ENCODE assay signal across 26 mouse cellular contexts in the genomic region with DNA sequence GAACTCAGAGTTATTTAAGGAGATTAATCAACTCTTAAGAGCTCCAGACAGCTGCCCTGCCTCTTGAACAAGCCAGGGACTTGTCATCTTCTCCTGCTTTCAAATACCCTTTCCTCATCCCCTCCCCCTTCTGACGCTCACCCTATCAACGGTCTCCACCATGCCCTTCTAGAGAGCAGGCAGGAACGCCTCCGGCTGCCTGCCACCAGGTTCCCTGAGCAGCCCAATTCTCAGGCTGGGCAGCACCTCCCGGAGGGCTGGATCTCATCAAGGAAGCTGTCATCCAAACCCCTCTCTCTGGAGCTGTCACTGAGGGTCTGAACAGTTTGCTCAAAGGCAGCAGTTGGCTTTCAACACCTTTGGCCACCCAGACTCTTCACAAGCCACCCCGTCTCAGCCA. TPM values are rescaled to one million over a fixed set of nuclear protein-coding genes. Genes with fewer than 3 reads are reported as not detected.
DNase-seq lines count a peak whose midpoint lies in the region; ATAC-seq and TF ChIP-seq lines count a peak whose summit lies in the region.
"Had no signal": no experiment of that assay in that cellular context is flagged by ENCODE, and none has a peak within 500 bp of the region (broad histone marks: within the 10 kb centered on the region; RNA-seq: fewer than 3 reads in every experiment).

No protein-coding gene starts in this region.

- intact Hi-C loops in heart, adult 2 months (cut with DNase I), result no loop called here

- H3K9me3 ChIP-seq in forebrain, embryonic 10.5 days, result no peaks in the 10 kb centered on the region
- H3K9me3 ChIP-seq in forebrain, embryonic 15.5 days, result no peaks in the 10 kb centered on the region
- H3K9me3 ChIP-seq in heart, embryonic 14.5 days (ENCODE audit: control insufficient read depth, low read length), result no peaks in the 10 kb centered on the region
- H3K9me3 ChIP-seq in embryonic facial prominence, embryonic 14.5 days (ENCODE audit: control insufficient read depth, low read length), result no peaks in the 10 kb centered on the region
- H3K9me3 ChIP-seq: forebrain, embryonic 12.5 days had no signal

- TF ChIP-seq EP300 in heart, adult 2 months (IDR thresholded peaks at IDR 0.05; ENCODE audit: insufficient read depth, low read depth, low read length), result no peak

- peaks cover 52% of the 10 kb centered on the region for H3K4me1 ChIP-seq in forebrain, embryonic 10.5 days
- peaks cover 17% of the 10 kb centered on the region for H3K4me1 ChIP-seq in forebrain, embryonic 15.5 days
- H3K4me1 ChIP-seq in heart, embryonic 14.5 days (ENCODE audit: control insufficient read depth in 2 of 2, insufficient read depth in 2 of 2, low read length in 2 of 2), result peaks cover 6 to 7% of the 10 kb centered on the region in 2 experiments; a peak in 2 of 4 replicates
- no peaks in the 10 kb centered on the region for H3K4me1 ChIP-seq in heart, adult 2 months (ENCODE audit: control insufficient read depth, insufficient read depth, low read length)
- H3K4me1 ChIP-seq in embryonic facial prominence, embryonic 14.5 days (ENCODE audit: control insufficient read depth, insufficient read depth, low read length), result no peaks in the 10 kb centered on the region

- peak overlapping the region; percentile 65 for H3K27ac ChIP-seq in forebrain, embryonic 10.5 days
- H3K27ac ChIP-seq in forebrain, embryonic 15.5 days (replicated peaks), result no peak overlapping the region
- no peak overlapping the region for H3K27ac ChIP-seq in heart, embryonic 14.5 days (replicated peaks in 1 of 2; ENCODE audit: control insufficient read depth in 1 of 2, insufficient read depth in 1 of 2, low read depth in 2 of 2, low read length in 2 of 2)
- no peak overlapping the region for H3K27ac ChIP-seq in heart, adult 2 months
- no peak overlapping the region for H3K27ac ChIP-seq in embryonic facial prominence, embryonic 14.5 days (replicated peaks; ENCODE audit: low read depth, low read length)
- H3K27ac ChIP-seq: forebrain, embryonic 12.5 days; hindbrain, embryonic 14.5 days had no signal

- H3K36me3 ChIP-seq in forebrain, embryonic 10.5 days (replicated peaks), result no peaks in the 10 kb centered on the region
- H3K36me3 ChIP-seq in forebrain, embryonic 15.5 days, result no peaks in the 10 kb centered on the region
- H3K36me3 ChIP-seq in heart, embryonic 14.5 days (ENCODE audit: control insufficient read depth, insufficient read depth, low read length), result no peaks in the 10 kb centered on the region
- H3K36me3 ChIP-seq in heart, adult 2 months (ENCODE audit: control insufficient read depth, insufficient read depth, low read length), result no peaks in the 10 kb centered on the region
- H3K36me3 ChIP-seq in embryonic facial prominence, embryonic 14.5 days (ENCODE audit: control insufficient read depth, insufficient read depth, low read length), result no peaks in the 10 kb centered on the region
- H3K36me3 ChIP-seq: forebrain, embryonic 12.5 days had no signal

- WGBS in forebrain, embryonic 10.5 days, result 14% methylated on average over 6 of the region's 6 CpGs
- 9% methylated on average over 6 of the region's 6 CpGs for WGBS in forebrain, embryonic 15.5 days
- under 1% methylated on average over 6 of the region's 6 CpGs for WGBS in heart, embryonic 14.5 days
- 10% methylated on average over 6 of the region's 6 CpGs for WGBS in heart, adult 2 months
- WGBS in embryonic facial prominence, embryonic 14.5 days, result 3% methylated on average over 6 of the region's 6 CpGs

- no peak for DNase-seq in forebrain, embryonic 10.5 days (ENCODE audit: extremely low spot score, low spot score)
- no peak for DNase-seq in heart, adult 2 months
- peak; percentile 65 for DNase-seq in retina, postnatal 1 day
- no peak for DNase-seq in retina, embryonic 14.5 days (ENCODE audit: low spot score)
- peak; percentile 14 for DNase-seq in embryonic facial prominence, embryonic 14.5 days (ENCODE audit: low spot score)
- DNase-seq: cerebellum, adult 2 months; cerebellum, postnatal 10 days; forebrain, postnatal 0 days; gastrocnemius, postnatal 14 days; kidney, adult 2 months had no signal

- peaks cover 96% of the 10 kb centered on the region for H3K27me3 ChIP-seq in forebrain, embryonic 10.5 days (ENCODE audit: poor library complexity, severe bottlenecking)
- no peaks in the 10 kb centered on the region for H3K27me3 ChIP-seq in forebrain, embryonic 15.5 days
- peaks cover 90% of the 10 kb centered on the region for H3K27me3 ChIP-seq in heart, embryonic 14.5 days (ENCODE audit: control insufficient read depth, insufficient read depth, low read length)
- no peaks in the 10 kb centered on the region for H3K27me3 ChIP-seq in heart, adult 2 months (ENCODE audit: control insufficient read depth, insufficient read depth, low read length)
- H3K27me3 ChIP-seq in embryonic facial prominence, embryonic 14.5 days (replicated peaks; ENCODE audit: control insufficient read depth, insufficient read depth, low read length), result peaks cover 44% of the 10 kb centered on the region

- no peak overlapping the region for H3K4me3 ChIP-seq in forebrain, embryonic 10.5 days
- H3K4me3 ChIP-seq in forebrain, embryonic 15.5 days, result no peak overlapping the region
- no peak overlapping the region for H3K4me3 ChIP-seq in heart, embryonic 14.5 days (ENCODE audit: control insufficient read depth in 1 of 2, insufficient read depth in 1 of 2, low read depth in 1 of 2, low read length in 2 of 2)
- H3K4me3 ChIP-seq in heart, adult 2 months, result no peak overlapping the region
- H3K4me3 ChIP-seq in embryonic facial prominence, embryonic 14.5 days (ENCODE audit: low read depth, low read length), result no peak overlapping the region
- H3K4me3 ChIP-seq: forebrain, embryonic 12.5 days had no signal

- ATAC-seq in forebrain, embryonic 15.5 days (replicated peaks), result no peak
- ATAC-seq in heart, embryonic 14.5 days (ENCODE audit: insufficient number of reproducible peaks, insufficient read depth, low FRiP score, low read depth), result 0 out of 2 replicates have a peak, but pooled peaks have one; percentile 5
- ATAC-seq in embryonic facial prominence, embryonic 14.5 days (ENCODE audit: low read depth), result no peak
- ATAC-seq: activated CD4-positive, CD25-positive, alpha-beta regulatory T cell, adult 4 months; forebrain, postnatal 0 days; intestine, embryonic 16.5 days; Patski had no signal

- TF ChIP-seq CTCF in heart, adult 2 months (IDR thresholded peaks at IDR 0.05), result no peak

- no peak for TF ChIP-seq POLR2A in heart, adult 2 months (IDR thresholded peaks at IDR 0.05; ENCODE audit: insufficient read depth, low read depth, low read length)

- H3K79me2 ChIP-seq in heart, adult 2 months (replicated peaks; ENCODE audit: control insufficient read depth, insufficient read depth, low read length), result no peaks in the 10 kb centered on the region

- no peak overlapping the region for H3K4me2 ChIP-seq in forebrain, embryonic 15.5 days (replicated peaks)
- no peak overlapping the region for H3K4me2 ChIP-seq in heart, embryonic 14.5 days (ENCODE audit: low read length)
- H3K4me2 ChIP-seq in embryonic facial prominence, embryonic 14.5 days (ENCODE audit: low read depth, low read length), result no peak overlapping the region
- H3K4me2 ChIP-seq: forebrain, embryonic 12.5 days; hindbrain, embryonic 14.5 days had no signal

- no peak overlapping the region for H3K9ac ChIP-seq in forebrain, embryonic 15.5 days (replicated peaks)
- no peak overlapping the region for H3K9ac ChIP-seq in heart, embryonic 14.5 days (ENCODE audit: low read length)
- no peak overlapping the region for H3K9ac ChIP-seq in heart, adult 2 months (ENCODE audit: low read depth, low read length)
- no peak overlapping the region for H3K9ac ChIP-seq in embryonic facial prominence, embryonic 14.5 days (ENCODE audit: low read depth, low read length)
- H3K9ac ChIP-seq: forebrain, embryonic 12.5 days; forebrain, postnatal 0 days; hindbrain, embryonic 14.5 days had no signal

RNA-seq across cellular contexts. Expression of a gene that starts 10.2 kb away (rescaled TPM):
- not detected in 2 replicates for polyA plus RNA-seq in forebrain, embryonic 10.5 days (2016; fragmentation: Nextera tagmentation; extraction: Ambion mirVana)
- not detected in 2 replicates for polyA plus RNA-seq in forebrain, embryonic 15.5 days (2015; fragmentation: Nextera tagmentation; extraction: Ambion mirVana)
- polyA plus RNA-seq in heart, embryonic 14.5 days (2014; fragmentation: Nextera tagmentation; extraction: Ambion mirVana), result not detected in 2 replicates
- total RNA-seq in heart, adult 2 months (2021), result not detected
- not detected in 2 replicates for polyA plus RNA-seq in heart, adult 2 months (2012; rRNA removed)
- polyA plus RNA-seq in embryonic facial prominence, embryonic 14.5 days (2014; fragmentation: Nextera tagmentation; extraction: Ambion mirVana), result not detected in 2 replicates
- total RNA-seq: adrenal gland, adult 18-20 months; adrenal gland, postnatal 14 days; CH12.LX; forebrain, postnatal 0 days; gastrocnemius, adult 18-20 months; gastrocnemius, postnatal 14 days; heart, adult 8-10 months; hematopoietic stem cell, adult 5-6 weeks had no signal
- polyA plus RNA-seq: activated CD4-positive, CD25-positive, alpha-beta regulatory T cell, adult 4 months; cerebellum, adult 2 months; embryonic facial prominence, embryonic 11.5 days; forebrain, embryonic 12.5 days; forebrain, postnatal 0 days; gonadal fat pad, adult 2 months; heart, embryonic 16.5 days; hindbrain, embryonic 14.5 days; intestine, embryonic 16.5 days; kidney, adult 2 months; Patski had no signal

RNA-seq across cellular contexts. Expression of a gene that starts 45.3 kb away (rescaled TPM):
- 4.4 and 5.6 TPM in 2 replicates for polyA plus RNA-seq in forebrain, embryonic 10.5 days (2016; fragmentation: Nextera tagmentation; extraction: Ambion mirVana)
- 4.8 and 5.8 TPM in 2 replicates for polyA plus RNA-seq in forebrain, embryonic 15.5 days (2015; fragmentation: Nextera tagmentation; extraction: Ambion mirVana)
- polyA plus RNA-seq in heart, embryonic 14.5 days (2014; fragmentation: Nextera tagmentation; extraction: Ambion mirVana), result 5.8 and 8.6 TPM in 2 replicates
- 1 to 10 TPM; 2.0 to 2.2 TPM for total RNA-seq in heart, adult 2 months (2021)
- 4.6 and 7.1 TPM in 2 replicates for polyA plus RNA-seq in heart, adult 2 months (2012; rRNA removed)
- 4.2 and 6.4 TPM in 2 replicates for polyA plus RNA-seq in embryonic facial prominence, embryonic 14.5 days (2014; fragmentation: Nextera tagmentation; extraction: Ambion mirVana)

Comparison
In these comparisons a context has a peak if more than half of its experiments do, and no peak if none do; other contexts are left out.
1. DNase-seq: peak in retina, postnatal 1 day (single experiment) and embryonic facial prominence, embryonic 14.5 days (single experiment); none in forebrain, embryonic 10.5 days (single experiment), heart, adult 2 months (0 of 2) and retina, embryonic 14.5 days (single experiment).